Mouse (Mus musculus) ES-E14 (cell line): ENCODE data around the gene Draxin. TPM values are rescaled to one million over a fixed set of nuclear protein-coding genes. Genes with fewer than 3 reads are reported as not detected.

Source experiments
- DNase-seq: peaks from one replicate; pipeline ENCODE4 v3.0.0-alpha.2; 2013; ENCODE audit warnings: low read depth, low spot score
- H3K27ac ChIP-seq: 2 replicates; pipeline ENCODE4 v1.5.1; 2012; ENCODE audit warnings: low read depth, mild to moderate bottlenecking, low read length, moderate library complexity, mixed read lengths; ENCODE audit not compliant: poor library complexity, insufficient read depth, severe bottlenecking
- H3K36me3 ChIP-seq: 2 replicates; pipeline ENCODE4 v1.6.1; 2012; ENCODE audit warnings: mild to moderate bottlenecking, low read length, moderate library complexity, mixed read lengths; ENCODE audit not compliant: control insufficient read depth, poor library complexity, insufficient read depth, severe bottlenecking
- H3K4me1 ChIP-seq, 2 experiments: fragments of 150-350 bp in 1 of 2; sonication (generic) in 1 of 2; 2 replicates each; pipeline ENCODE4 v1.6.1; 2012; ENCODE audit warnings: low read length in 2 of 2, mild to moderate bottlenecking in 1 of 2, mixed read lengths in 1 of 2; ENCODE audit not compliant: control insufficient read depth in 2 of 2, insufficient read depth in 2 of 2, poor library complexity in 1 of 2
- H3K4me3 ChIP-seq, 2 experiments: fragments of 150-350 bp in 1 of 2; sonication (generic) in 1 of 2; 2 replicates each; pipeline ENCODE4 v1.5.1; 2012; ENCODE audit warnings: low read length in 2 of 2, low read depth in 1 of 2, mild to moderate bottlenecking in 1 of 2, mixed read lengths in 1 of 2; ENCODE audit not compliant: insufficient read depth in 1 of 2, poor library complexity in 1 of 2, severe bottlenecking in 1 of 2
- H3K9ac ChIP-seq: 2 replicates; pipeline ENCODE4 v1.6.1; 2012; ENCODE audit warnings: low read depth, mild to moderate bottlenecking, low read length, mixed read lengths; ENCODE audit not compliant: poor library complexity, insufficient read depth, severe bottlenecking
- H3K9me3 ChIP-seq: fragments of 150-350 bp; sonication (generic); 2 replicates; pipeline ENCODE4 v1.6.1; 2012; ENCODE audit warnings: low read depth, mild to moderate bottlenecking, low read length; ENCODE audit not compliant: control insufficient read depth, insufficient read depth
- CHD2 ChIP-seq: IDR thresholded peaks from 2 replicates; pipeline ENCODE4 v1.6.1; 2014; ENCODE audit warnings: mild to moderate bottlenecking, low read depth, low read length, inconsistent platforms
- HCFC1 ChIP-seq: IDR thresholded peaks from 2 replicates; pipeline ENCODE4 v1.6.1; 2012; ENCODE audit warnings: low read length, inconsistent platforms, borderline replicate concordance; ENCODE audit not compliant: insufficient read depth
- MAFK ChIP-seq: IDR thresholded peaks from 2 replicates; pipeline ENCODE4 v1.6.1; 2014; ENCODE audit warnings: mild to moderate bottlenecking, low read depth, low read length, inconsistent platforms; ENCODE audit not compliant: insufficient read depth
- ZC3H11A ChIP-seq: IDR thresholded peaks from 2 replicates; pipeline ENCODE4 v1.6.1; 2012; ENCODE audit warnings: low read depth, mild to moderate bottlenecking, inconsistent platforms, low read length, borderline replicate concordance
- ZNF384 ChIP-seq: IDR thresholded peaks from 2 replicates; pipeline ENCODE4 v1.6.1; 2012; ENCODE audit warnings: low read depth, low read length, inconsistent platforms
- in situ Hi-C, 2 experiments: fragments of 600-800 bp; cut with MboI; formaldehyde crosslinking; loops; one replicate each; pipeline ENCODE4 v1.15.1; 2025; ENCODE audit warnings: low sequenced_read_pairs in 2 of 2, inconsistent platforms in 1 of 2; ENCODE audit not compliant: unreplicated experiment in 2 of 2
- total RNA-seq: library from RNA; depleted of rRNA; stranded (reverse); fragments of 300-350 nt; gene quantifications from 2 replicates; pipeline ENCODE4 v1.2.3, GENCODE M21; 2012

Draxin gene
- total RNA-seq, 1 experiment: 0.76 TPM

GRCm38 (mm10) chr4:148074521-148075189, 55.8 kb downstream of the Draxin start:
- in situ Hi-C loops: no loop called here
- Histone ChIP-seq H3K4me3 (peak overlapping the region; percentile 2 to 30; a peak in 3 of 4 replicates), H3K27ac (peak overlapping the region; percentile 15; the same call in 1 of the 2 replicates), H3K4me1 (peaks cover 2 to 12% of the 10 kb centered on the region in 2 experiments; a peak in 1 of 4 replicates), H3K9ac (peak overlapping the region; percentile 38; the same call in 1 of the 2 replicates), H3K36me3 (peaks cover 2% of the 10 kb centered on the region), H3K9me3 (no peaks in the 10 kb centered on the region)
- TF ChIP-seq MAFK: 0 out of 2 replicates have a peak, but pooled peaks have one; percentile 4
- TF ChIP-seq ZNF384: peak; percentile 97
- no peak for TF ChIP-seq ZC3H11A
- no peak for TF ChIP-seq CHD2
- no peak for TF ChIP-seq HCFC1
- no peak for DNase-seq

- no peak overlapping the region for H3K4me3 ChIP-seq
- H3K27ac ChIP-seq: no peak overlapping the region
- no peak for DNase-seq
- H3K4me1 ChIP-seq: peaks cover 2 to 11% of the 10 kb centered on the region in 2 experiments; a peak in 1 of 4 replicates
- TF ChIP-seq ZNF384: no peak
- no peak for TF ChIP-seq CHD2
- no peak for TF ChIP-seq HCFC1
- TF ChIP-seq ZC3H11A: no peak
- TF ChIP-seq MAFK: no peak
- H3K9me3 ChIP-seq: no peaks in the 10 kb centered on the region
- no peak overlapping the region for H3K9ac ChIP-seq
- no peaks in the 10 kb centered on the region for H3K36me3 ChIP-seq
- in situ Hi-C loops: no loop called here
These were observed 59.0 kb downstream of the Draxin start for GRCm38 (mm10) chr4:148071508-148071907.

GRCm38 (mm10) chr4:148069602-148070218, 60.8 kb downstream of the Draxin start:
- TF ChIP-seq ZC3H11A (no peak), CHD2 (no peak), MAFK (no peak), HCFC1 (no peak), ZNF384 (no peak)
- H3K9ac ChIP-seq: no peak overlapping the region
- in situ Hi-C loops: no loop called here
- H3K27ac ChIP-seq: no peak overlapping the region
- peaks cover 4 to 13% of the 10 kb centered on the region in 2 experiments; a peak in 3 of 4 replicates for H3K4me1 ChIP-seq
- DNase-seq: no peak
- H3K36me3 ChIP-seq: no peaks in the 10 kb centered on the region
- no peaks in the 10 kb centered on the region for H3K9me3 ChIP-seq
- H3K4me3 ChIP-seq: no peak overlapping the region

GRCm38 (mm10) chr4:148067346-148067745, 63.2 kb downstream of the Draxin start:
- no peaks in the 10 kb centered on the region for H3K9me3 ChIP-seq

More at GRCm38 (mm10) chr4:148067346-148067745, 63.2 kb downstream of the Draxin start:
- H3K27ac ChIP-seq: no peak overlapping the region
- no peak for DNase-seq
- in situ Hi-C loops: no loop called here
- peaks cover 4 to 12% of the 10 kb centered on the region in 2 experiments; a peak in 3 of 4 replicates for H3K4me1 ChIP-seq
- TF ChIP-seq ZNF384 (no peak), MAFK (no peak), CHD2 (no peak), ZC3H11A (no peak), HCFC1 (no peak)
- no peak overlapping the region for H3K4me3 ChIP-seq
- H3K36me3 ChIP-seq: no peaks in the 10 kb centered on the region
- H3K9ac ChIP-seq: no peak overlapping the region
